Mouse (Mus musculus) liver, embryonic 14.5 days (tissue): ENCODE data around the gene Maneal. TPM values are rescaled to one million over a fixed set of nuclear protein-coding genes. Genes with fewer than 3 reads are reported as not detected.

Experiments used
- ATAC-seq: fragments of 200-750 bp; cut with Nextera tagmentation; 2 replicates; pipeline ENCODE4 v1.8.0; 2017; ENCODE audit warnings: moderate number of reproducible peaks, mild to moderate bottlenecking, moderate library complexity; ENCODE audit not compliant: insufficient read depth
- DNase-seq, 3 experiments: peaks; one replicate each; pipeline ENCODE4 v3.0.0-alpha.2; 2012 to 2013; ENCODE audit warnings: low read depth in 3 of 3, low spot score in 3 of 3
- H3K27ac ChIP-seq: fragments of 300-500 bp; sonication (generic); 2 replicates; pipeline ENCODE4 v1.5.1; 2014; ENCODE audit warnings: moderate library complexity, mild to moderate bottlenecking, control low read depth, inconsistent platforms
- H3K27me3 ChIP-seq: fragments of 300-500 bp; sonication (generic); 2 replicates; pipeline ENCODE4 v1.6.1; 2014; ENCODE audit warnings: mild to moderate bottlenecking, low read length, moderate library complexity; ENCODE audit not compliant: control insufficient read depth, insufficient read depth
- H3K36me3 ChIP-seq: fragments of 300-500 bp; sonication (generic); replicated peaks from 2 replicates; pipeline ENCODE4 v1.6.1; 2014; ENCODE audit warnings: low read depth; ENCODE audit not compliant: control insufficient read depth, insufficient read depth
- H3K4me1 ChIP-seq, 2 experiments: fragments of 200-500 bp in 1 of 2; fragments of 300-500 bp in 1 of 2; sonication (generic) in 1 of 2; replicated peaks; 2 replicates each; pipeline ENCODE4 v1.6.1; 2012 to 2014; ENCODE audit warnings: antibody characterized with exemption in 1 of 2, inconsistent platforms in 1 of 2, low read length in 1 of 2; ENCODE audit not compliant: control insufficient read depth in 2 of 2, insufficient read depth in 2 of 2
- H3K4me2 ChIP-seq: fragments of 300-500 bp; sonication (generic); 2 replicates; pipeline ENCODE4 v1.6.1; 2014; ENCODE audit warnings: low read depth, mild to moderate bottlenecking, control low read depth, moderate library complexity
- H3K4me3 ChIP-seq, 2 experiments: fragments of 200-500 bp in 1 of 2; fragments of 300-500 bp in 1 of 2; sonication (generic) in 1 of 2; 2 replicates each; pipeline ENCODE4 v1.5.1; 2012 to 2014; ENCODE audit warnings: low read depth in 2 of 2, low read length in 2 of 2, mild to moderate bottlenecking in 2 of 2, control low read depth in 1 of 2, inconsistent platforms in 1 of 2, moderate library complexity in 1 of 2; ENCODE audit not compliant: insufficient read depth in 1 of 2
- H3K9ac ChIP-seq: fragments of 300-500 bp; sonication (generic); replicated peaks from 2 replicates; pipeline ENCODE4 v1.6.1; 2014; ENCODE audit warnings: mild to moderate bottlenecking, control low read depth, moderate library complexity
- H3K9me3 ChIP-seq: fragments of 300-500 bp; sonication (generic); 2 replicates; pipeline ENCODE4 v1.6.1; 2016; ENCODE audit warnings: low read length, mixed read lengths; ENCODE audit not compliant: control insufficient read depth
- CTCF ChIP-seq: IDR thresholded peaks from 2 replicates; pipeline ENCODE4 v1.5.1; 2016; ENCODE audit warnings: antibody characterized with exemption, low read depth, control low read depth
- EP300 ChIP-seq: IDR thresholded peaks from 2 replicates; pipeline ENCODE4 v1.6.1; 2016; ENCODE audit warnings: antibody characterized with exemption, low read depth
- WGBS: fragments of 180-500 bp; shearing (Covaris S2); extraction: QIAGEN DNeasy Blood & Tissue Kit; methylation state at CpG from one replicate; pipeline ENCODE4 v1.1.7; 2014; ENCODE audit not compliant: insufficient replicate concordance; 5-methylcytosine and 5-hydroxymethylcytosine counted together
- polyA plus RNA-seq, 2 experiments: library from polyadenylated mRNA; depleted of rRNA in 1 of 2; stranded (reverse) in 1 of 2; unstranded in 1 of 2; fragments of >200 nt; fragmentation: Nextera tagmentation in 1 of 2; extraction: Ambion mirVana in 1 of 2; gene quantifications; 2 replicates each; pipeline versions ENCODE4 v1.2.1 to v1.2.3; 2012 to 2014

Maneal gene
- polyA plus RNA-seq, 2 experiments = 0.06 TPM

- Histone ChIP-seq H3K4me3 (no peak overlapping the region), H3K9ac (no peak overlapping the region), H3K27me3 (peaks cover 34% of the 10 kb centered on the region), H3K4me2 (no peak overlapping the region), H3K27ac (no peak overlapping the region), H3K9me3 (no peaks in the 10 kb centered on the region), H3K36me3 (no peaks in the 10 kb centered on the region), H3K4me1 (no peaks in the 10 kb centered on the region)
- no peak for TF ChIP-seq EP300
- no peak for TF ChIP-seq CTCF
- no peak for ATAC-seq
- 9% methylated on average over 7 of the region's 7 CpGs for WGBS
- DNase-seq = peak; percentile 34 to 46 (median 38)
Measured at GRCm38 (mm10) chr4:124860446-124860845, 1.5 kb downstream of the Maneal start.

DNA sequence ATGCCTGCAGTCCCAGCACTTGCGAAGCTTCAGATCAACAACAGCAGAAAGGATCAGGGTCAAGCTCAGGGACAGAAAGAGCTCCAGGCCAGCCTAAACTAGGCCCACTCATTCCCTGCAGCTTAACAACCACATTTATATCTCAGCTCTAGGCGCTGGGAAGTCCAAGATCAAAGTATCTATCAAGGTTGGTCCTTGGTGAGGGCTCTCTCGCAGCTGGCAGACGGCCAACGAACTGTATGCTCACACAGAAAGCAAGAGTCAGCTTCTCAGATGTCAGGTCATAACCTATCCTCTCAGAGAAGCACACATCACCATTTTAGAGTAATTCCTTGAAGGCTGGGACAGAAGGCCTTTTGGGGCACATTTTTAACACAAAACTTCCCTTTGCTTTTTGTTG is 3.6 kb downstream of the Maneal start:
- Histone ChIP-seq H3K9ac (no peak overlapping the region), H3K27me3 (peaks cover 29% of the 10 kb centered on the region), H3K4me1 (no peaks in the 10 kb centered on the region), H3K9me3 (no peaks in the 10 kb centered on the region), H3K4me2 (no peak overlapping the region), H3K4me3 (no peak overlapping the region), H3K36me3 (peaks cover 14% of the 10 kb centered on the region), H3K27ac (no peak overlapping the region)
- WGBS = 75% methylated on average over 5 of the region's 5 CpGs
- DNase-seq (no peak), ATAC-seq (no peak)
- no peak for TF ChIP-seq EP300
- TF ChIP-seq CTCF = no peak

GRCm38 (mm10) chr4:124856294-124856693 is 5.7 kb downstream of the Maneal start:
- Histone ChIP-seq H3K36me3 (peaks cover 20% of the 10 kb centered on the region), H3K4me2 (no peak overlapping the region), H3K4me3 (no peak overlapping the region), H3K27me3 (peaks cover 10% of the 10 kb centered on the region), H3K27ac (no peak overlapping the region), H3K9ac (no peak overlapping the region), H3K9me3 (no peaks in the 10 kb centered on the region), H3K4me1 (peaks cover 8 to 9% of the 10 kb centered on the region in 2 experiments)
- no peak for TF ChIP-seq CTCF
- TF ChIP-seq EP300 = no peak
- DNase-seq (no peak), ATAC-seq (no peak)
- 91% methylated on average over 8 of the region's 8 CpGs for WGBS

DNA sequence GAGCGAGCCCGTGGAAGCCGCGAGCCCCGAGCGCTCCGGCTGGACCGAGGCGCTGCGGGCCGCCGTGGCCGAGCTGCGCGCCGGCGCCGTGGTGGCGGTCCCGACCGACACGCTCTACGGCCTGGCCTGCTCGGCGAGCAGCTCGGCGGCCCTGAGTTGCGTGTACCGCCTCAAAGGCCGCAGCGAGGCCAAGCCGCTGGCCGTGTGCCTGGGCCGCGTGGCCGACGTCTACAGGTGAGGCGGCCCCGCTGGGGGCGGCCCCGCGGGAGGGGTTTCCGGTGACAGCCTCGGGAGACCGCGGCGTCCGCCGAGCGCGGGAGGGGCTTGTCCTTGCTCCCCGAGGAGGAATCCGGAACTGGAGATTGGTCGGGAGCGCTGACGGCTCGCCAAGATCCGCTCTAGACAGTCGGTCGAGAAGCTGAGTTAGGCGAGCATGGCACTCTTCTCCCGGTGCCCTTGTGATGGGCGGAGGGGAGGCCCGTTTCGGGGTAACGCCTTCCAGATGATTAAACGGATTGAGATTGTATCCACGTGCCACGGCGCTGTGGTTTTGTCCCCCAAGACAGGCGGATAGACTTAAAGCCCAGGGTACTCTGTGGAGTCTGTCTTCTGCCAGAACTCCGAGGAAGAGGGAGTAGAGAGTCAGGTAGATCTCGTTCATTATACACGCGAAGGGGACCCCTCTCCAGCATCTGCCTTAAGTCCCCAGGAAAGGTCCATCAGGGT is 10.9 kb downstream of the Maneal start, which contains the start of gene 1110065P20Rik:
TSS of gene 1110065P20Rik (minus strand) at position 264 of the 726 bp plus-strand sequence.
- Histone ChIP-seq H3K9ac (peak within 1 kb of the TSS; percentile 81), H3K9me3 (no peaks in the 10 kb centered on the region), H3K27me3 (no peaks in the 10 kb centered on the region), H3K36me3 (peaks cover 20% of the 10 kb centered on the region), H3K4me1 (peaks cover 8 to 14% of the 10 kb centered on the region in 2 experiments), H3K4me3 (peak within 1 kb of the TSS; percentile 82 to 93), H3K27ac (peak within 1 kb of the TSS; percentile 56), H3K4me2 (peak within 1 kb of the TSS; percentile 97)
- TF ChIP-seq CTCF (no peak), EP300 (no peak)
- ATAC-seq (peak; percentile 62), DNase-seq (peak; percentile 47 to 51 (median 50))
- under 1% methylated on average over 75 of the region's 75 CpGs for WGBS

DNA sequence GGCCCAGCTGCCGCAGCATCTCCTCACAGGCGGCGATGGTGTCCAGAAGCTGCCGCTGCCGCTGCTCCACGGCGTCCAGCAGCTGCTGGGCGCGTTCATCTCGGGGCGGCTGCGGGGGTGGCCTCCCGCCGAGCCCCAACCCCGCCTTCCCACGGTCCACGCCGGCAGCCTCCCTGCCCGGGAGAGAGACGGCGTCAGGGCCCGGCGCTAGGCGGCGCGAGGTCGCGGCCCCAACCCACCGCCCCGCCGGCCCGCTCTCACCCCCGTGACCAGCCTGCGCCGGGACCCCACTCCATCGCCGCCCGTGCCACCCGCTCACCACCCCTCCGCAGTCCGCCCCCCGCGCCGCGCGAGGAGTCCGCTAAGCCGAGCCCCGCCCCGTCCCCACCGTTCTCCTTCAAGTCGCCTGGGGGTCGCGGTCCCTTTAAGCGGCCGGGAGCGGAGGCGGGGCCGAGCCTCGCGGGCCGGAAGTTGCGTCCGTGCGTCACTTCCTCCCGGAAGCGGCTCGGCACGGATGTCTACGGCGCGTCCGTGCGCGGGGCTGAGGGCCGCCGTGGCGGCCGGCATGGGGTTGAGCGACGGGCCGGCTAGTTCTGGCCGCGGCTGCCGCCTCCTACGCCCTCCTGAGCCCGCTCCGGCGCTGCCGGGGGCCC is 11.6 kb downstream of the Maneal start, which contains the start of gene Yrdc:
TSS of gene Yrdc (plus strand) at position 419 of the 653 bp plus-strand sequence.
- no peaks in the 10 kb centered on the region for H3K9me3 ChIP-seq
- DNase-seq (peak; percentile 83 to 84 (median 84)), ATAC-seq (peak; percentile 92)
- TF ChIP-seq CTCF (0 out of 2 replicates have a peak, but pooled peaks have one; percentile 27), EP300 (no peak)
- peaks cover 19% of the 10 kb centered on the region for H3K36me3 ChIP-seq
- H3K27me3 ChIP-seq = no peaks in the 10 kb centered on the region
- H3K27ac ChIP-seq = peak within 1 kb of the TSS; percentile 56
- peak within 1 kb of the TSS; percentile 82 to 93 for H3K4me3 ChIP-seq
- peak within 1 kb of the TSS; percentile 97 for H3K4me2 ChIP-seq
- WGBS = under 1% methylated on average over 84 of the region's 90 CpGs
- H3K9ac ChIP-seq = peak within 1 kb of the TSS; percentile 81
- H3K4me1 ChIP-seq = peaks cover 8 to 14% of the 10 kb centered on the region in 2 experiments
